Comparison of ENCODE assay signal across 15 mouse cellular contexts in the genomic region with DNA sequence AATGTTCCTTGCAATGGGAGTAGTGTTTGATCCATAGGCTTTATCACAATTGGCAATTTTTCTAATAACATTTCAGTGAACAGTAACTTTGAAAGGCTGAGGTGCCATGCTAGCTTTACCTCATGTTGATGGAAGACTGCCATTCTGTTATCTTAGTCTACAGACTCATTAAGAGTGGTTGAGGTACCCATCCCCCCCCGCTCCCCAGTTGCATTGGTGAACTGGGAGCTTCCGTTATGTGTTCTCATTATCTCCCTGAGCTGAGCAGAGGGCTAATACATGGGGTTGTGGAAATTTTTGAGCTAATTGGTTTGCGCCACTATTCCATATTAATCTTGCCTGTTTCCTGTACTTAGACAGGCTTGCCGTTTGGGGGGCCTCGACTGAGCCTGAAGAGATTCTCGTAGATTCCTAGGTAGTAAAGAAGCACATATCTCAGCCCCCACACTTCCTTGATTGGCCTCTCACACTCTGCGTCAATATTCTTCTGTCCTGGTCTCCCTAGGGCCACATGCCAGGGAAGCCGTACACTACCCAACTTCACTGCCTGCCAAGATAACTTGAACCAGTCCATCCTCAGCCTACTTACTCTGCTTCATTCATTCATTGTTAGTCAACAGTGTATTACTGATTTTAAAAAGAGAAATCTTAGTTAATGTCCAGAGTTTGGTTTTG.
"Had no signal": no experiment of that assay in that cellular context is flagged by ENCODE, and none has a peak within 500 bp of the region (broad histone marks: within the 10 kb centered on the region; RNA-seq: fewer than 3 reads in every experiment).

No protein-coding gene starts in this region.

- H3K4me3 ChIP-seq: kidney, embryonic 15.5 days; left cerebral cortex, adult 2 months; limb, embryonic 10.5 days; megakaryocyte, embryonic 14.5 days; midbrain, embryonic 12.5 days; neural tube, embryonic 13.5 days; stomach, embryonic 15.5 days had no signal

- DNase-seq: kidney, adult 2 months; kidney, postnatal 25 days; lung, adult 2 months; lung, postnatal 4 days; thymus, adult 2 months; thymus, postnatal 25 days had no signal

- H3K27me3 ChIP-seq: kidney, embryonic 15.5 days; megakaryocyte, embryonic 14.5 days; midbrain, embryonic 12.5 days; neural tube, embryonic 13.5 days; stomach, embryonic 15.5 days had no signal

- ATAC-seq: intestine, embryonic 16.5 days; lung, postnatal 0 days had no signal

- H3K36me3 ChIP-seq: stomach, embryonic 15.5 days had no signal

- H3K9me3 ChIP-seq: kidney, embryonic 15.5 days; limb, embryonic 10.5 days; midbrain, embryonic 12.5 days; neural tube, embryonic 13.5 days; stomach, embryonic 15.5 days had no signal

- H3K4me2 ChIP-seq: kidney, embryonic 15.5 days; midbrain, embryonic 12.5 days; neural tube, embryonic 13.5 days; stomach, embryonic 15.5 days had no signal

- H3K27ac ChIP-seq: kidney, embryonic 15.5 days; left cerebral cortex, adult 2 months; limb, embryonic 10.5 days; midbrain, embryonic 12.5 days; stomach, embryonic 15.5 days had no signal

- H3K9ac ChIP-seq: kidney, embryonic 15.5 days; midbrain, embryonic 12.5 days; neural tube, embryonic 13.5 days; stomach, embryonic 15.5 days had no signal
